Comparison of ENCODE assay signal across 9 mouse cellular contexts in genomic region chr7:73588351-73588906, GRCm38 (mm10). TPM values are rescaled to one million over a fixed set of nuclear protein-coding genes. Genes with fewer than 3 reads are reported as not detected.
DNase-seq lines count a peak whose midpoint lies in the region; ATAC-seq lines count a peak whose summit lies in the region.
"Had no signal": no experiment of that assay in that cellular context is flagged by ENCODE, and none has a peak within 500 bp of the region (broad histone marks: within the 10 kb centered on the region; RNA-seq: fewer than 3 reads in every experiment).

No protein-coding gene starts in this region.

- H3K4me1 ChIP-seq in heart, embryonic 10.5 days: peaks cover 41% of the 10 kb centered on the region
- H3K4me1 ChIP-seq in embryonic facial prominence, embryonic 12.5 days: peaks cover 38% of the 10 kb centered on the region

- intact Hi-C loops in left cerebral cortex, postnatal 10 days (cut with DNase I): no loop called here

- H3K9ac ChIP-seq in embryonic facial prominence, embryonic 12.5 days: no peak overlapping the region

- H3K9me3 ChIP-seq in heart, embryonic 10.5 days: no peaks in the 10 kb centered on the region
- H3K9me3 ChIP-seq in embryonic facial prominence, embryonic 12.5 days: no peaks in the 10 kb centered on the region

- no peak overlapping the region for H3K4me2 ChIP-seq in embryonic facial prominence, embryonic 12.5 days (replicated peaks)

- no peak for ATAC-seq in embryonic facial prominence, embryonic 12.5 days (ENCODE audit: insufficient number of reproducible peaks, insufficient read depth, low FRiP score, low TSS enrichment)

- no peak overlapping the region for H3K27ac ChIP-seq in heart, embryonic 10.5 days
- peak overlapping the region; percentile 61; the same call in 1 of the 2 replicates for H3K27ac ChIP-seq in embryonic facial prominence, embryonic 12.5 days
- H3K27ac ChIP-seq: macrophage had no signal

- no peaks in the 10 kb centered on the region for H3K27me3 ChIP-seq in heart, embryonic 10.5 days (ENCODE audit: insufficient read depth, poor library complexity, severe bottlenecking)
- no peaks in the 10 kb centered on the region for H3K27me3 ChIP-seq in embryonic facial prominence, embryonic 12.5 days

- H3K36me3 ChIP-seq in heart, embryonic 10.5 days: no peaks in the 10 kb centered on the region
- H3K36me3 ChIP-seq in embryonic facial prominence, embryonic 12.5 days: no peaks in the 10 kb centered on the region

- peak; percentile 87 for DNase-seq in heart, adult 11 months
- no peak for DNase-seq in heart, embryonic 10.5 days (ENCODE audit: low spot score)
- peak; percentile 65 for DNase-seq in 3134 (ENCODE audit: extremely low read depth, insufficient read length, low spot score)
- peak; percentile 98 for DNase-seq in large intestine, adult 2 months (ENCODE audit: low read depth, low spot score)
- DNase-seq in left cerebral cortex, postnatal 10 days (ENCODE audit: extremely low spot score in 1 of 2, low spot score in 2 of 2): no peak
- no peak for DNase-seq in cerebellum, adult 11 months
- no peak for DNase-seq in cerebellum, adult 18-20 months

- no peak overlapping the region for H3K4me3 ChIP-seq in heart, embryonic 10.5 days
- H3K4me3 ChIP-seq in embryonic facial prominence, embryonic 12.5 days: no peak overlapping the region

- WGBS in heart, embryonic 10.5 days: 85% methylated on average over 8 of the region's 8 CpGs
- WGBS in embryonic facial prominence, embryonic 12.5 days: 86% methylated on average over 8 of the region's 8 CpGs
- WGBS in large intestine, adult 2 months: 5% methylated on average over 8 of the region's 8 CpGs

RNA-seq across cellular contexts. Expression of gene Chd2, which starts 46.8 kb away (rescaled TPM):
- 43.6 and 46.0 TPM in 2 replicates for polyA plus RNA-seq in heart, embryonic 10.5 days (2016; fragmentation: Nextera tagmentation; extraction: Ambion mirVana)
- polyA plus RNA-seq in embryonic facial prominence, embryonic 12.5 days (2016; fragmentation: Nextera tagmentation; extraction: Ambion mirVana): 57.9 and 65.0 TPM in 2 replicates
- 14.6 and 26.8 TPM in 2 replicates for polyA plus RNA-seq in large intestine, adult 2 months (2012; rRNA removed)
- 10 to 100 TPM; 42.9 to 52.4 TPM for total RNA-seq in left cerebral cortex, postnatal 10 days (2021)

Comparison
In these comparisons a context has a peak if more than half of its experiments do, and no peak if none do; other contexts are left out.
1. DNase-seq: peak in heart, adult 11 months (single experiment), 3134 (single experiment) and large intestine, adult 2 months (single experiment); none in heart, embryonic 10.5 days (single experiment), left cerebral cortex, postnatal 10 days (0 of 2), cerebellum, adult 11 months (single experiment) and cerebellum, adult 18-20 months (0 of 2).